Mouse (Mus musculus) frontal cortex, adult (tissue): ENCODE measurements around the gene Ints7.
A peak's percentile ranks its signal among the peaks of the same experiment; 100 is the strongest.

ENCODE experiments used
- ATAC-seq: cut with Nextera tagmentation; 2 replicates; pipeline ENCODE4 v1.9.2; 2017; ENCODE audit warnings: mild to moderate bottlenecking, moderate library complexity, mixed read lengths; ENCODE audit not compliant: low TSS enrichment

Ints7 gene

GRCm38 (mm10) chr1:191584483-191584882, 9.0 kb downstream of the Ints7 start:
- no peak; the same call in 1 of the 2 replicates for ATAC-seq

GRCm38 (mm10) chr1:191585704-191586103, 10.3 kb downstream of the Ints7 start:
- ATAC-seq = peak; percentile 64; the same call in 1 of the 2 replicates

GRCm38 (mm10) chr1:191587062-191587461, 11.6 kb downstream of the Ints7 start:
- no peak for ATAC-seq

- no peak for ATAC-seq
These were observed 13.3 kb downstream of the Ints7 start for GRCm38 (mm10) chr1:191588749-191589148.

- ATAC-seq = peak; percentile 86
These were observed 16.7 kb downstream of the Ints7 start for GRCm38 (mm10) chr1:191592016-191592720.

- no peak for ATAC-seq
These were observed 20.6 kb downstream of the Ints7 start for GRCm38 (mm10) chr1:191596076-191596475.

GRCm38 (mm10) chr1:191599210-191599609, 23.8 kb downstream of the Ints7 start:
- no peak for ATAC-seq

- peak; percentile 52; the same call in 1 of the 2 replicates for ATAC-seq
These were observed 29.3 kb downstream of the Ints7 start for GRCm38 (mm10) chr1:191604690-191605089.

- ATAC-seq = no peak
These were observed 33.6 kb downstream of the Ints7 start for GRCm38 (mm10) chr1:191609051-191609450.

- ATAC-seq = no peak
These were observed 34.1 kb downstream of the Ints7 start for GRCm38 (mm10) chr1:191609578-191609977.

- peak; percentile 78 for ATAC-seq
These were observed 34.9 kb downstream of the Ints7 start for GRCm38 (mm10) chr1:191610357-191610756.

- ATAC-seq = peak; percentile 48
These were observed 36.2 kb downstream of the Ints7 start for GRCm38 (mm10) chr1:191611686-191612085.

- ATAC-seq = no peak
These were observed 37.4 kb downstream of the Ints7 start for GRCm38 (mm10) chr1:191612877-191613276.

- no peak for ATAC-seq
These were observed 40.8 kb downstream of the Ints7 start for GRCm38 (mm10) chr1:191616245-191616644.

GRCm38 (mm10) chr1:191617589-191617988, 42.2 kb downstream of the Ints7 start:
- ATAC-seq = no peak

GRCm38 (mm10) chr1:191618067-191618766, 42.8 kb downstream of the Ints7 start:
- ATAC-seq = no peak

- ATAC-seq = no peak
These were observed 45.7 kb downstream of the Ints7 start for GRCm38 (mm10) chr1:191621096-191621495.

- peak; percentile 88 for ATAC-seq
These were observed 47.4 kb downstream of the Ints7 start for GRCm38 (mm10) chr1:191622801-191623200.

GRCm38 (mm10) chr1:191624492-191624891, 49.1 kb downstream of the Ints7 start:
- no peak for ATAC-seq

GRCm38 (mm10) chr1:191625026-191625425, 49.6 kb downstream of the Ints7 start:
- ATAC-seq = no peak

GRCm38 (mm10) chr1:191625620-191626019, 50.2 kb downstream of the Ints7 start:
- ATAC-seq = no peak

- ATAC-seq = no peak
These were observed 53.2 kb downstream of the Ints7 start for GRCm38 (mm10) chr1:191628457-191629169.
